25 mouse cellular contexts compared by ENCODE assay signal in genomic region chr5:99183637-99184036, GRCm38 (mm10).
A peak's percentile ranks its signal among the peaks of the same experiment; 100 is the strongest.
DNase-seq lines count a peak whose midpoint lies in the region.
"Had no signal": no experiment of that assay in that cellular context is flagged by ENCODE, and none has a peak within 500 bp of the region (broad histone marks: within the 10 kb centered on the region; RNA-seq: fewer than 3 reads in every experiment).

No protein-coding gene starts in this region.

- intact Hi-C loops in heart, postnatal 14 days (cut with DNase I), result no loop called here

- no peaks in the 10 kb centered on the region for H3K36me3 ChIP-seq in heart, embryonic 10.5 days
- H3K36me3 ChIP-seq: embryonic facial prominence, embryonic 12.5 days; embryonic facial prominence, embryonic 15.5 days; G1E; hindbrain, embryonic 10.5 days; hindbrain, embryonic 13.5 days had no signal

- no peak overlapping the region for H3K27ac ChIP-seq in heart, embryonic 10.5 days
- H3K27ac ChIP-seq: embryonic facial prominence, embryonic 12.5 days; embryonic facial prominence, embryonic 15.5 days; gastrocnemius, adult 2 months; heart, adult 2 months; hindbrain, embryonic 10.5 days; hindbrain, embryonic 13.5 days had no signal

- H3K4me3 ChIP-seq in heart, embryonic 10.5 days, result no peak overlapping the region
- H3K4me3 ChIP-seq: embryonic facial prominence, embryonic 12.5 days; embryonic facial prominence, embryonic 15.5 days; gastrocnemius, adult 2 months; heart, adult 2 months; hindbrain, embryonic 10.5 days; hindbrain, embryonic 13.5 days had no signal

- WGBS in heart, embryonic 10.5 days, result 86% methylated on average over 7 of the region's 7 CpGs

- no peaks in the 10 kb centered on the region for H3K27me3 ChIP-seq in heart, embryonic 10.5 days (ENCODE audit: insufficient read depth, poor library complexity, severe bottlenecking)
- H3K27me3 ChIP-seq: CH12.LX; embryonic facial prominence, embryonic 12.5 days; embryonic facial prominence, embryonic 15.5 days; hindbrain, embryonic 13.5 days; Patski had no signal

- no peaks in the 10 kb centered on the region for H3K4me1 ChIP-seq in heart, embryonic 10.5 days
- H3K4me1 ChIP-seq: embryonic facial prominence, embryonic 12.5 days; embryonic facial prominence, embryonic 15.5 days; hindbrain, embryonic 10.5 days; hindbrain, embryonic 13.5 days had no signal

- H3K9me3 ChIP-seq in heart, embryonic 10.5 days, result peaks cover 7% of the 10 kb centered on the region; the same call in 1 of the 2 replicates
- H3K9me3 ChIP-seq: hindbrain, embryonic 13.5 days had no signal

- DNase-seq in heart, embryonic 10.5 days (ENCODE audit: low spot score), result peak; percentile 48
- DNase-seq in heart, postnatal 14 days, result no peak
- DNase-seq in kidney, postnatal 4 days, result peak; percentile 11 to 33
- no peak for DNase-seq in kidney, postnatal 36 days
- peak; percentile 19 for DNase-seq in mesoderm, embryonic 11.5 days (ENCODE audit: low read depth, low spot score)
- no peak for DNase-seq in layer of hippocampus, postnatal 36 days
- DNase-seq in cerebellum, postnatal 36 days, result no peak
- DNase-seq: adrenal gland, postnatal 10 days; adrenal gland, postnatal 36 days; B cell, adult 2 months; cerebellum, adult 18-20 months; cerebellum, adult 9-10 months; cerebellum, postnatal 14 days; forebrain, postnatal 0 days; gastrocnemius, adult 2 months; gastrocnemius, postnatal 14 days; heart, adult 2 months; heart, postnatal 36 days had no signal

Comparison
In these comparisons a context has a peak if more than half of its experiments do, and no peak if none do; other contexts are left out.
1. DNase-seq: peak in heart, embryonic 10.5 days (single experiment), kidney, postnatal 4 days (2 of 2) and mesoderm, embryonic 11.5 days (single experiment); none in heart, postnatal 14 days (0 of 2), kidney, postnatal 36 days (0 of 2), layer of hippocampus, postnatal 36 days (0 of 2) and cerebellum, postnatal 36 days (0 of 2).